Comparison of ENCODE assay signal across 23 mouse cellular contexts in genomic region chr14:17785370-17785769, GRCm38 (mm10).
A peak's percentile ranks its signal among the peaks of the same experiment; 100 is the strongest.
DNase-seq lines count a peak whose midpoint lies in the region; ATAC-seq and TF ChIP-seq lines count a peak whose summit lies in the region.
"Had no signal": no experiment of that assay in that cellular context is flagged by ENCODE, and none has a peak within 500 bp of the region (broad histone marks: within the 10 kb centered on the region; RNA-seq: fewer than 3 reads in every experiment).

No protein-coding gene starts in this region.

- no peaks in the 10 kb centered on the region for H3K36me3 ChIP-seq in kidney, adult 2 months (ENCODE audit: control insufficient read depth, insufficient read depth, low read length)
- H3K36me3 ChIP-seq in embryonic facial prominence, embryonic 10.5 days (replicated peaks), result no peaks in the 10 kb centered on the region
- no peaks in the 10 kb centered on the region for H3K36me3 ChIP-seq in liver, embryonic 16.5 days (ENCODE audit: control insufficient read depth, insufficient read depth)
- H3K36me3 ChIP-seq: forebrain, embryonic 10.5 days; heart, embryonic 12.5 days; neural tube, embryonic 13.5 days had no signal

- TF ChIP-seq POLR2A in kidney, adult 2 months (IDR thresholded peaks at IDR 0.05; ENCODE audit: low read depth, low read length), result no peak

- H3K9me3 ChIP-seq in embryonic facial prominence, embryonic 10.5 days, result no peaks in the 10 kb centered on the region
- H3K9me3 ChIP-seq in liver, embryonic 16.5 days (replicated peaks; ENCODE audit: control insufficient read depth, low read length), result no peaks in the 10 kb centered on the region
- H3K9me3 ChIP-seq: forebrain, embryonic 10.5 days; G1E; heart, embryonic 12.5 days; neural tube, embryonic 13.5 days had no signal

- H3K4me3 ChIP-seq in kidney, adult 2 months (ENCODE audit: insufficient read depth, low read depth, low read length), result no peak overlapping the region
- no peak overlapping the region for H3K4me3 ChIP-seq in brown adipose tissue, adult 24 weeks (ENCODE audit: insufficient read depth, low read depth, low read length)
- no peak overlapping the region for H3K4me3 ChIP-seq in embryonic facial prominence, embryonic 10.5 days
- no peak overlapping the region for H3K4me3 ChIP-seq in liver, embryonic 16.5 days (ENCODE audit: low read depth, low read length)
- H3K4me3 ChIP-seq: forebrain, embryonic 10.5 days; heart, embryonic 12.5 days; neural tube, embryonic 13.5 days had no signal

- no peaks in the 10 kb centered on the region for H3K27me3 ChIP-seq in kidney, adult 2 months (replicated peaks; ENCODE audit: control insufficient read depth, insufficient read depth, low read length)
- no peaks in the 10 kb centered on the region for H3K27me3 ChIP-seq in embryonic facial prominence, embryonic 10.5 days (replicated peaks; ENCODE audit: low read depth, poor library complexity, severe bottlenecking)
- no peaks in the 10 kb centered on the region for H3K27me3 ChIP-seq in liver, embryonic 16.5 days (ENCODE audit: control insufficient read depth, insufficient read depth, low read depth, low read length)
- H3K27me3 ChIP-seq: heart, embryonic 12.5 days; neural tube, embryonic 13.5 days had no signal

- DNase-seq in kidney, adult 2 months, result peak; percentile 62
- DNase-seq in kidney, postnatal 10 days, result no peak
- DNase-seq in embryonic facial prominence, embryonic 10.5 days (ENCODE audit: low spot score), result peak; percentile 39
- DNase-seq in urinary bladder, postnatal 4 days (ENCODE audit: low spot score in 2 of 2), result no peak
- no peak for DNase-seq in heart, adult 9 months (ENCODE audit: low spot score in 2 of 2)
- DNase-seq in left cerebral cortex, adult 9 months (ENCODE audit: low spot score in 2 of 2), result no peak
- DNase-seq: adrenal gland, adult 8-10 months; cerebellum, adult 11 months; cerebellum, postnatal 25 days; gastrocnemius, postnatal 36 days; heart, postnatal 36 days; kidney, postnatal 14 days; lung, adult 18-20 months; lung, postnatal 4 days; thymus, postnatal 25 days had no signal

- peaks cover 28% of the 10 kb centered on the region for H3K4me1 ChIP-seq in kidney, adult 2 months (ENCODE audit: control insufficient read depth, insufficient read depth, low read length)
- H3K4me1 ChIP-seq in brown adipose tissue, adult 24 weeks (ENCODE audit: control insufficient read depth, insufficient read depth, insufficient read length, low read length), result peaks cover 5% of the 10 kb centered on the region
- peaks cover 41% of the 10 kb centered on the region for H3K4me1 ChIP-seq in embryonic facial prominence, embryonic 10.5 days
- no peaks in the 10 kb centered on the region; the same call in 1 of the 2 replicates for H3K4me1 ChIP-seq in liver, embryonic 16.5 days (ENCODE audit: control insufficient read depth, low read depth, low read length)
- H3K4me1 ChIP-seq: neural tube, embryonic 13.5 days had no signal

- peak; percentile 76 for ATAC-seq in liver, embryonic 16.5 days (ENCODE audit: low read depth)
- ATAC-seq: inflammation-experienced regulatory T-cells, adult 6 months had no signal

- no peak for TF ChIP-seq CTCF in kidney, adult 2 months (conservative IDR thresholded peaks at IDR 0.05; ENCODE audit: insufficient read depth, insufficient read length, low read depth, low read length)

- peak overlapping the region; percentile 49; the same call in 1 of the 2 replicates for H3K27ac ChIP-seq in kidney, adult 2 months (ENCODE audit: insufficient read depth, low read depth, low read length)
- H3K27ac ChIP-seq in brown adipose tissue, adult 24 weeks (replicated peaks; ENCODE audit: low read depth, low read length), result peak overlapping the region; percentile 27
- H3K27ac ChIP-seq in embryonic facial prominence, embryonic 10.5 days (replicated peaks), result no peak overlapping the region
- peak overlapping the region; percentile 75 for H3K27ac ChIP-seq in liver, embryonic 16.5 days (ENCODE audit: low read length)
- H3K27ac ChIP-seq: forebrain, embryonic 10.5 days; neural tube, embryonic 13.5 days had no signal

- H3K9ac ChIP-seq in liver, embryonic 16.5 days (ENCODE audit: low read depth, low read length), result no peak overlapping the region
- H3K9ac ChIP-seq: heart, embryonic 12.5 days; neural tube, embryonic 13.5 days had no signal

- 0 out of 2 replicates have a peak overlapping the region, but pooled peaks have one; percentile 28 for H3K4me2 ChIP-seq in liver, embryonic 16.5 days (ENCODE audit: low read depth, low read length)
- H3K4me2 ChIP-seq: heart, embryonic 12.5 days; midbrain, embryonic 11.5 days; neural tube, embryonic 13.5 days had no signal

- 35% methylated on average over 3 of the region's 3 CpGs for WGBS in kidney, adult 2 months
- WGBS in embryonic facial prominence, embryonic 10.5 days, result 23% methylated on average over 3 of the region's 3 CpGs
- WGBS in liver, embryonic 16.5 days (ENCODE audit: insufficient replicate concordance), result 41% methylated on average over 3 of the region's 3 CpGs

Comparison
In these comparisons a context has a peak if more than half of its experiments do, and no peak if none do; other contexts are left out.
1. DNase-seq: peak in kidney, adult 2 months (single experiment) and embryonic facial prominence, embryonic 10.5 days (single experiment); none in kidney, postnatal 10 days (single experiment), urinary bladder, postnatal 4 days (0 of 2), heart, adult 9 months (0 of 2) and left cerebral cortex, adult 9 months (0 of 2).